Mouse (Mus musculus) left cerebral cortex, postnatal 14 days (tissue): ENCODE results near the gene Lif. TPM values are rescaled to one million over a fixed set of nuclear protein-coding genes. Genes with fewer than 3 reads are reported as not detected.

Source experiments
- DNase-seq, 2 experiments: peaks; one replicate each; pipeline ENCODE4 v3.0.0; 2021 to 2022; ENCODE audit warnings: low spot score in 2 of 2, mixed read lengths in 1 of 2
- intact Hi-C: fragments of 180-260 bp; cut with DNase I; formaldehyde crosslinking; loops from one replicate; pipeline ENCODE4 v1.15.1; 2025
- total RNA-seq, 2 experiments: library from RNA; stranded (reverse); gene quantifications; 2 replicates each; pipeline ENCODE4 v1.2.3; 2021

Lif gene
- total RNA-seq, 2 experiments from 2014 or later = 0.15 to 0.59 TPM

DNA sequence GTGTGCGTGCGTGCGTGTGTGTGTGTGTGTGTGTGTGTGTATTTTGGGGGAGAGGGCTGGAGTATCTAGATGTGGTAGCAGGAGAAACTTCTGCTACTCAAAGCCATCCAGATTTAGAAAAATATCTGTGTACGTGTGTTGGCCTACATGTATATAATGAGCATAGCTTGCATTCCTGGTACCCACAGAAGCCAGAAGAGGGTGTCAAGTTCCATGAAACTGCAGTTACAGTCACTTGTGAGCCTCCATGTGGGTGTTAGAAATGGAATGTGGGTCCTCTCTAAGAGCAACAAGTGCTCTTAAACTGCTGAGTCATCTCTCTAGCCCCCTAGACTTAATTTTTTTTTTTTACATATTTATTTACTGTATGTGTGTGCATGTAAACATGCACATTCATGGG, 53.0 kb downstream of the Lif start:
- intact Hi-C loops = no loop called here
- no peak for DNase-seq

DNA sequence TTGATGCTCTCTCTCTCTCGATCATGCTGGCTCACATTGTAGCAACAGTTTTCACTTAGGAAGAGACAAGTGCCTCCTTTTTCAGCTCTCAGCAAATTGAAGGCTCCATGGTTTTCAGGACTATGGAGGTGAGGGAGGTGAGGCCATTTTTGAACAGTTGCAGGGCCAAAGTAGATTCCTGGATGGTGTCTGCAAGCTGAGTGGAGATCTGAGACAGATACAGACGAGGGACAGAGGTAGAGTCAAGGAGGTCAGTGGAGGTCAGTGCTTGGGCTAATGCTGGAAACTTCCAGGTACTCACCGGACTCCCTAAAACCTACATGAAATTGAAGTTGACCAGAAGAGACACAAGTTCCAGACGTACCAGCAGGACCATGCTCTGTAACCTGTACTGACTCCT, 54.8 kb downstream of the Lif start:
- no peak for DNase-seq
- intact Hi-C loops = no loop called here

GRCm38 (mm10) chr11:4317287-4317686, 59.9 kb downstream of the Lif start:
- no peak for DNase-seq
- intact Hi-C loops = no loop called here

DNA sequence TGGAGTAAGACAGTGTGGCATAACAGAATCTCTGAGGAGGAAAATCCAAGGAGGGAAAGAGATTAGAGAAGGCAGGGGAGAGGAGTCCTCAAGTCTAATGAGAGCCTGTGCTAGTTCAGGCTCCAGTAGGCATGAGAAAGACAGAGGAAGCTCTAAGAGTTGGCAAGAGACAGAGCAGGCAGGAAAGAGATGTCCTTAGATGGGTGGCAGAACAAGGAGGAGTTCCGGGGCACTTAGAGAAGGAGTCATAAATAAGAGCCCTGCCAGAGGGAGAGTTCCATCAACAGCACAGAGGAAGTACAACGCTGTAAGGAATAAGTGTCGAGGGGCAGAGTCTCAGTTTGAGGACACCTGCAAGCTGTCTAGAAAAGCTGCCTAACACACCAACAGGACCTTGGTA, 60.7 kb downstream of the Lif start:
- DNase-seq = no peak
- intact Hi-C loops = no loop called here

GRCm38 (mm10) chr11:4319212-4319955, 62.0 kb downstream of the Lif start:
- DNase-seq = no peak
- intact Hi-C loops = no loop called here

DNA sequence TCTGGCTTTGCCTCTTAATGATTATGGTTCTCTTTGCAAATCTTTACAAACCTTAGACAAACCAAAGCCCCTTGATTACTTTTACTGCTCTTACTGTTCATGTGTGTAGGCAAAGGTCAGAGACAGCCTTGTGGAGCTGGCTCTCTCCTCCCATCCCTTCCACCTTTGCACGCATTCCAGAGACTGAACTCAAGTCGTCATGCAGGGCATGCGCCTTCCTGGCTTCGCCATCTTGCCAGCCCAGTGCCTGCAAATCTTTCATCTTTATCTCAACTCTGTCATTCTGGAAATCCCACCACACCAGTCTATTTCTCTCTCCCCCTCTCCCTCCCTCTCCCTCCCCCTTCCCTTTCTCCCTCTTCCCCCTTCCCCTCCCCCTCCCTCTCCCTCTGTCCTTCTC, 63.5 kb downstream of the Lif start:
- intact Hi-C loops = no loop called here
- no peak for DNase-seq

Other genes starting within 250 kb of the Lif start
- under 1 TPM; 0.22 to 0.40 TPM for gene Sec14l4, start 226.1 kb upstream of the Lif start, total RNA-seq
- 1 to 10 TPM; 2.0 to 2.1 TPM for gene Sec14l3, start 192.7 kb upstream of the Lif start, total RNA-seq
- 100 to 1,000 TPM; 103 to 106 TPM for gene Mtfp1, start 162.1 kb upstream of the Lif start, total RNA-seq
- 10 to 100 TPM; 24.5 to 25.9 TPM for gene Sec14l2, start 134.1 kb upstream of the Lif start, total RNA-seq
- 10 to 100 TPM; 35.2 to 38.0 TPM for gene Rnf215, start 122.4 kb upstream of the Lif start, total RNA-seq
- 10 to 100 TPM; 14.0 to 16.5 TPM for gene Ccdc157, start 97.3 kb upstream of the Lif start, total RNA-seq
- gene Sf3a1, start 97.2 kb upstream of the Lif start, total RNA-seq = 10 to 100 TPM; 68.8 to 78.6 TPM
- 10 to 100 TPM; 32.9 to 33.2 TPM for gene Tbc1d10a, start 70.8 kb upstream of the Lif start, total RNA-seq
- gene Castor1, start 39.3 kb upstream of the Lif start, total RNA-seq = 1 to 10 TPM; 4.3 to 4.9 TPM
- gene Osm, start 21.1 kb upstream of the Lif start, total RNA-seq = not detected
- not detected for gene Hormad2, start 183.5 kb downstream of the Lif start, total RNA-seq